Mouse (Mus musculus) megakaryocyte, embryonic 14.5 days (primary cell): Measurements from ENCODE around the gene Rc3h2. TPM values are rescaled to one million over a fixed set of nuclear protein-coding genes. Genes with fewer than 3 reads are reported as not detected.

Source experiments
- H3K27me3 ChIP-seq: replicated peaks from 2 replicates; pipeline ENCODE3; 2012; ENCODE audit warnings: inconsistent platforms
- H3K36me3 ChIP-seq: replicated peaks from 2 replicates; pipeline ENCODE3; 2012; ENCODE audit warnings: low read length, inconsistent platforms, mixed read lengths
- H3K4me1 ChIP-seq: 2 replicates; pipeline ENCODE4 v1.6.1; 2012; ENCODE audit warnings: inconsistent platforms
- H3K4me3 ChIP-seq: replicated peaks from 2 replicates; pipeline ENCODE3; 2012; ENCODE audit warnings: moderate library complexity, mild to moderate bottlenecking, inconsistent platforms
- H3K9me3 ChIP-seq: 2 replicates; pipeline ENCODE4 v1.6.1; 2012; ENCODE audit warnings: inconsistent platforms
- FLI1 ChIP-seq: IDR thresholded peaks from 2 replicates; pipeline ENCODE4 v1.6.1; 2012; ENCODE audit warnings: low read length, inconsistent platforms, mixed read lengths
- GATA1 ChIP-seq: IDR thresholded peaks from 3 replicates; pipeline ENCODE4 v1.6.1; 2012; ENCODE audit warnings: mixed read lengths, low read length, inconsistent platforms, borderline replicate concordance
- polyA plus RNA-seq: library from polyadenylated mRNA; stranded (reverse); fragments of >175 nt; gene quantifications from 2 replicates; pipeline ENCODE4 v1.2.3, GENCODE M21; 2012; ENCODE audit warnings: low replicate concordance; ENCODE audit not compliant: insufficient read depth

Rc3h2 gene
- polyA plus RNA-seq, 1 experiment = 0.47 TPM

DNA sequence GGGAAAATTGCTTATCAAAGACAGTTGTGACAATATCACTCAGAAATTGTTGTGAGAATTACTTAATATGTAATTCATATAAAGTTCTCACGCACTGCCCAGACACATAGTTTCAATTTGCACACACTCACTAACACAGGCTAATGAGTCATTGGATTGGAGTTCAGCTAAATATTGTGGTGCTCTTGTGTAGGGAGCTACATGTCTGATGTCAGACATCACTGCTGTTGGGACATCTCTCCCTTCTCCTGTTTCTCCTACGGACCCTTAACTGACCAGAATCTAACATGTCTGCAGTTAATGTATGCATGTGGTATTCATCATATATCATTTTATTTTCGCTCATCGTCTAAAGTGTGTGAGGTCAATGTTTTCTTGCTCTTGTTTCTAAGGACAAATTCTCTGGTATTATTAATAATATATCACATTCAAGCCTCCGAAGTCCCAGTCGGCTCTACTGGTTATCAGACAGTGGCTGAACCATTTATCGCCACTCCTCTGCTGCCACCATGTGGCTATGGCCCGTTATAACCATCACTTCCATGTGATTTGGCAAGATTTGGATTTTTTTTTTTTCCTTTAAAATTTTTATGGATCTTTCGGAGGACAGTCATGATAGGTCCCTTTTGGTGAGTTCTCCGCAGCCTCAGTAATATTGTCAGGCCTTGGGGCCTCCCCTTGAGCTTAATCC, 84.1 kb downstream of the Rc3h2 start:
- Histone ChIP-seq H3K9me3 (no peaks in the 10 kb centered on the region), H3K36me3 (no peaks in the 10 kb centered on the region), H3K27me3 (peaks cover 5% of the 10 kb centered on the region), H3K4me3 (peak overlapping the region; percentile 62), H3K4me1 (peaks cover 22% of the 10 kb centered on the region)
- no peak for TF ChIP-seq GATA1
- no peak for TF ChIP-seq FLI1

DNA sequence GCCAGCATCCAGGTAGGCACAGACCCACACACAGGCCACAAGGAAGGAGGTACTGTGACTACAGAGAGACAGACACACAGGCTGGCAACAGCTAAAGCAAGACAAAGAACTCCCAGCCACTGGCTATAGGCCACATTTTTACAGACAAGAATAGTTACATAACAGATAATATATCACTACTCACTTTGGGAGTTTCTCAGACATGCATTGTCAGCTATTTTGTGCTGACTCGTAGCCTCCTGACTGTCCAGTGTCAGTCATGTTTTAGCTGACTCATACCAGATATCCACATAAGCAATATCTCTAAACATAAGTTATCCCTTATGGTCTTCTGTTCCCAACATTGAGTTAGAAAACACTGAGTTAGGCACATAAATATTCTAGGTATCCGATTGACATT, 89.4 kb downstream of the Rc3h2 start:
- TF ChIP-seq FLI1 (no peak), GATA1 (no peak)
- Histone ChIP-seq H3K36me3 (no peaks in the 10 kb centered on the region), H3K4me1 (peaks cover 37% of the 10 kb centered on the region), H3K27me3 (peaks cover 15% of the 10 kb centered on the region), H3K9me3 (no peaks in the 10 kb centered on the region), H3K4me3 (peak overlapping the region; percentile 78)

- no peaks in the 10 kb centered on the region for H3K36me3 ChIP-seq
- H3K4me3 ChIP-seq = no peak within 1 kb of the TSS
- no peaks in the 10 kb centered on the region for H3K27me3 ChIP-seq
- no peaks in the 10 kb centered on the region for H3K9me3 ChIP-seq
- TF ChIP-seq FLI1 (no peak), GATA1 (no peak)
- no peaks in the 10 kb centered on the region for H3K4me1 ChIP-seq
Observed at GRCm38 (mm10) chr2:37326215-37326614, 96.5 kb downstream of the Rc3h2 start, which contains the start of gene Olfr368. Gene Olfr368 (plus strand): TSS chr2:37326515.

Other genes starting within 250 kb of the Rc3h2 start
- gene Olfr365, start 234.7 kb downstream of the Rc3h2 start, polyA plus RNA-seq = not detected in 2 replicates
- not detected in 2 replicates for gene Olfr366, start 211.3 kb downstream of the Rc3h2 start, polyA plus RNA-seq
- gene Olfr368, start 96.4 kb downstream of the Rc3h2 start, polyA plus RNA-seq = not detected in 2 replicates
- 12.0 TPM in 1 of 2 replicates, not detected in the other for gene Pdcl, start 63.6 kb downstream of the Rc3h2 start, polyA plus RNA-seq
- 0.06 and 0.82 TPM in 2 replicates for gene Zbtb26, start 20.2 kb upstream of the Rc3h2 start, polyA plus RNA-seq
- gene Zbtb6, start 20.3 kb upstream of the Rc3h2 start, polyA plus RNA-seq = 0.06 TPM in 1 of 2 replicates, not detected in the other
- gene Rabgap1, start 20.4 kb upstream of the Rc3h2 start, polyA plus RNA-seq = 0.47 and 2.5 TPM in 2 replicates
- not detected in 2 replicates for gene Gpr21, start 93.4 kb upstream of the Rc3h2 start, polyA plus RNA-seq